Mouse (Mus musculus) stomach, postnatal 0 days (tissue): Measurements from ENCODE around the gene Gm9837.

Experiments
- CTCF ChIP-seq: IDR thresholded peaks from 2 replicates; pipeline ENCODE4 v1.5.1; 2016; ENCODE audit warnings: antibody characterized with exemption, low read depth, mild to moderate bottlenecking, moderate library complexity
- EP300 ChIP-seq: optimal IDR thresholded peaks from 2 replicates; pipeline ENCODE3; 2016; ENCODE audit warnings: antibody characterized with exemption

DNA sequence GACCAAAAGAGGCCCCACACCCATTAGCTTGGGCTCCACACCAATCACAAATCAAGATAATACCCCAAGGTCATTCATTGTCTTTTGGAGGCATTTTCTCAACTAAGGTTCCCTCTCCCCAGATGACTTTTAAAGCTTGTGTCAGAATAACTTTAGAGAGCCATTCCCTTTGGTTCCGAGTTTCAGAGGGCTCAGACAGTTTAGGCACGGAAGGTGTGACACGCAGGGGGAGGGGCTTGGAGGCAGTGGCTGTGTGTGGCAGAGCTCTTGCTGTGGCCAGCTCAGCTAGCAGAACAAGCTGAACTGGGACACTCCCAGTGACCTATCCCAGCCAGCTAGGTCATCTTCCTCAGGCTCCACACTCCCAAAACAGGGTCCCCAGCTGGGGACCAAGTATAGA is 38.3 kb upstream of the Gm9837 start:
- TF ChIP-seq CTCF (no peak), EP300 (no peak)
